Mouse (Mus musculus) spleen, postnatal 0 days (tissue): ENCODE results near the gene Zdhhc8. TPM values are rescaled to one million over a fixed set of nuclear protein-coding genes. Genes with fewer than 3 reads are reported as not detected.

Source experiments
- microRNA counts: library from miRNA; unstranded; fragments of <30 nt; microRNA quantifications from one replicate; lab custom pipeline; 2015
- polyA plus RNA-seq: library from polyadenylated mRNA; unstranded; fragments of >200 nt; fragmentation: Nextera tagmentation; extraction: Ambion mirVana; gene quantifications from 2 replicates; pipeline ENCODE4 v1.2.1, GENCODE M21; 2015

Gene Zdhhc8
- polyA plus RNA-seq = 2.6 and 4.8 TPM in 2 replicates

DNA sequence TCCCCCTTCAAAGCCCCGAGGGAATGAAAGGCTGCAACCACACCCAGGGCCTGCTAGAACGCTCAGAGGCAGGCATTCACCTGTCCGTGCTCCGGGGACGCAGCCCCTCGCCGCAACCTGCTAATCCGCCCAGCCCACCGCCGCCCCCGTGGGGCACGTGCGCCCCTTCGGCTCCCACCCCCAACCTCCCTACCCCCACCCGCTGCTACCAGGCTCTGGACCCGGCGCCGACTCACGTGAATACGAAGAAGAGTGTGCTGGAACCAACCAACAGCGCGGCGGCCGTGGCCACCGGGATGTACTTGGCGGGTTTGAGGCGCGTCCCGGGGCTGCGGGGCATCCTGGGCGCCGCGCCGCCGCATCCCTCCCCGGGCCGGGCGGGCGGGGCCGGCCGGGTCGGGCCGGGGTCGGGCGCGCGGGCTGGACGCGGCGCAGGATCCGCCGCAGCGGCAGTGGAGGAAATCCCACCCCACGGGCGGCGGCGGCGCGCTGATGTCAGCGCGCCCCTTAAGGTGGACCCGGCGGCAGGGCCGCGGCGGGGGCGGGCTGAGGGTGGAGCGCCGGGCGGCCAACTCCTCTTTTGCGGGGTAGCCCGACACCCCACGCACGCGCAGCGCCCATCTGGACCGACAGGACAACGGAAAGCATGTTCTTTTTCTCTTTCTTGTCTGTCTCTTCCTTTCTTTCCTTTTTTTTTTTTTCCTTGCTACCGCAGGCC, at the start of gene Zdhhc8:
TSS of gene Zdhhc8 (minus strand) at position 466 of the 718 bp plus-strand sequence.

DNA sequence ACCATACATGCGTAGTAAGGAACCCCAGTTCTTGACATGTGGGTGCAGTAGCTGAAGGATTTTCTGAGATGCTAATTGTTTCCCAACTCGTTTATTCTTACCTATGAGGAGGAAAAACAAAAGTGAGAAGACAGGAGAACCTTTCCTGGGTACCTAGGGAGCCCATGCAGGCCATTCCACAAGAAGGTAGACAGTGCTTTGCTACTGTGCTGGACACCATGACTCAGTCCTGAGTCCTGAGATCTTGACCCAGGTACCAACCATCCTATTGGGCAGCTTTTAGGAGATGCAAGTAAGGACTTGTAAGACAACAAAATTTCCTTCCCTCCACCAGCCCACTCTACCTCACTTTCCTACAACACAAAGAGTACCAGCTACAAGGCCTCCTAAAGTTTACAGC, 23.3 kb upstream of the Zdhhc8 start, which contains the start of gene Gm49776:
TSS of gene Gm49776 (minus strand) at position 101 of the 400 bp plus-strand sequence.

DNA sequence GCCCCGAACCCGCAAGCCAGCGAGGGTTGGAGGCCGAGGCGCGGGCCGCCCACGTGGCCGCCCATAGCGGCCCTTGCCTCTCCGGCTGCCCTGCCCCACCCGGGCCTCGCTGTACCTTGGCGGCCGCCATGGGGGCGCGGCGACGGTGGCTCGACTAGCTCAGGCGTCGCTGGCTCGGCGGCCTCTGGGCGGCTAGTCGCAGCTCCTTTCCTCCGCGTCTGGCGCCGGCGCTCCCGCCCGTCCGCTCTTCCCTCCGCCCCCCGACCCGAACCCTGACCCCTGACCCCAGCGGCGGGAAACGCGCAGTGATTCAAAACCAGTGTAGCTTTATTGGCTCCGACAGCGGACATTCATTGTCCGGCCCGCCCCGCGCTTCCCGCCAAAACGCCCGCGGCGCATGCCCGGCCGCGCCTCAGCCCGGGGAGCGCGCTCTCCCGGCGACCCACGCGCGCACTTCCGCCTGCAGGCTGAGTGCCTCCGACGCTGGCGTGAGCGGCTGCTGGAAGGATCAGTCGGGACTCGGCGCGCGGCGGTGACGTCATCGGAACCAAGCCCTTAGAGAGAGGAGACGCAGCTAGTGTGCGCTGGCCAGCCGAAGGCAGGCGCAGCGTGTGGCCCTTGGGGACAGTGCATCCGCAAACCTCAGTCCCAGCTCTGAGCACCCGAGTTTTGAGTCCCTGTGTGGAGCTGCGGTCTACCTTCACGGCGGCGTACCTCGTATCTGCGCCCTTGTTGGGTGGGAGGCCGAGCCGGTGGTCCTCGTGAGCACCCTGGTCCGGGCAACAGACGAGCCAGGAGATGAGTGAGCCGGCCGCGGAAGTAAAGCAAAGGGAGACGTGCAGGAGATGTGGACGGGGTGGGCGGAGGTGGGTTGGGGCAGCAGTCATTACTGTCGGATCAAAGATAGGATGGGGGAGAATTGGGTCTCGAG, 13.8 kb upstream of the Zdhhc8 start, which contains the start of the genes Trmt2a and Ranbp1:
TSS of gene Trmt2a (plus strand) at position 247 of the 931 bp plus-strand sequence.
TSS of gene Ranbp1 (minus strand) at position 300 of the 931 bp plus-strand sequence.

GRCm38 (mm10) chr16:18217579-18217978, 17.4 kb downstream of the Zdhhc8 start, which contains the start of gene Ccdc188:
Ccdc188 (plus strand) TSS chr16:18217879.

MicroRNAs within 50 kb of the gene (microRNA counts, 519-probe panel; counts per million panel counts)
- microRNA mmu-miR-1306 (lab: Ali Mortazavi, UCI) = 88.3 counts per million

Other genes starting within 250 kb of the Zdhhc8 start
- 40.2 and 45.3 TPM in 2 replicates for gene Dgcr6, start 182.3 kb downstream of the Zdhhc8 start, polyA plus RNA-seq
- 4.2 and 5.6 TPM in 2 replicates for gene Prodh, start 144.9 kb downstream of the Zdhhc8 start, polyA plus RNA-seq
- gene Rtn4r, start 107.5 kb downstream of the Zdhhc8 start, polyA plus RNA-seq = 0.25 and 0.43 TPM in 2 replicates
- gene Ccdc188, start 17.3 kb downstream of the Zdhhc8 start, polyA plus RNA-seq = not detected in 2 replicates
- gene Trmt2a, start 13.5 kb upstream of the Zdhhc8 start, polyA plus RNA-seq = 57.7 and 58.7 TPM in 2 replicates
- gene Ranbp1, start 13.6 kb upstream of the Zdhhc8 start, polyA plus RNA-seq = 321 and 372 TPM in 2 replicates
- 3.4 TPM in 1 of 2 replicates, not detected in the other for gene Gm49776, start 23.2 kb upstream of the Zdhhc8 start, polyA plus RNA-seq
- 16.1 and 17.9 TPM in 2 replicates for gene Dgcr8, start 54.1 kb upstream of the Zdhhc8 start, polyA plus RNA-seq
- gene Tango2, start 113.0 kb upstream of the Zdhhc8 start, polyA plus RNA-seq = 75.2 and 81.4 TPM in 2 replicates
- 19.8 and 27.9 TPM in 2 replicates for gene Arvcf, start 113.0 kb upstream of the Zdhhc8 start, polyA plus RNA-seq
- gene Txnrd2, start 191.2 kb upstream of the Zdhhc8 start, polyA plus RNA-seq = 106 and 115 TPM in 2 replicates
- gene Comt, start 191.7 kb upstream of the Zdhhc8 start, polyA plus RNA-seq = 118 and 126 TPM in 2 replicates